Mouse (Mus musculus) forebrain, embryonic 14.5 days (tissue): Measurements from ENCODE around the gene Zfp672. TPM values are rescaled to one million over a fixed set of nuclear protein-coding genes. Genes with fewer than 3 reads are reported as not detected.

Experiments
- ATAC-seq: fragments of 200-750 bp; cut with Nextera tagmentation; 2 replicates; pipeline ENCODE4 v1.8.0; 2017; ENCODE audit warnings: mild to moderate bottlenecking, moderate library complexity
- DNase-seq: peaks from one replicate; pipeline ENCODE4 v3.0.0-alpha.2; 2015; ENCODE audit warnings: low spot score
- H3K27ac ChIP-seq: fragments of 300-500 bp; sonication (generic); 2 replicates; pipeline ENCODE4 v1.5.1; 2014; ENCODE audit warnings: low read depth, mild to moderate bottlenecking, control low read depth, low read length, moderate library complexity
- H3K27me3 ChIP-seq: fragments of 300-500 bp; sonication (generic); replicated peaks from 2 replicates; pipeline ENCODE4 v1.6.1; 2014; ENCODE audit warnings: low read length, control low read depth, mixed read lengths; ENCODE audit not compliant: control insufficient read depth, insufficient read depth
- H3K36me3 ChIP-seq: fragments of 300-500 bp; sonication (generic); 2 replicates; pipeline ENCODE4 v1.6.1; 2014; ENCODE audit warnings: low read length, control low read depth; ENCODE audit not compliant: control insufficient read depth, insufficient read depth
- H3K4me1 ChIP-seq: fragments of 300-500 bp; sonication (generic); 2 replicates; pipeline ENCODE4 v1.6.1; 2014; ENCODE audit warnings: antibody characterized with exemption, low read length, control low read depth; ENCODE audit not compliant: control insufficient read depth, insufficient read depth
- H3K4me2 ChIP-seq: fragments of 300-500 bp; sonication (generic); 2 replicates; pipeline ENCODE4 v1.6.1; 2014; ENCODE audit warnings: mild to moderate bottlenecking, control low read depth, low read length
- H3K4me3 ChIP-seq: fragments of 300-500 bp; sonication (generic); 2 replicates; pipeline ENCODE4 v1.5.1; 2014; ENCODE audit warnings: low read depth, low read length, control low read depth
- H3K9ac ChIP-seq: fragments of 300-500 bp; sonication (generic); 2 replicates; pipeline ENCODE4 v1.6.1; 2014; ENCODE audit warnings: mild to moderate bottlenecking, low read length, control low read depth, moderate library complexity
- H3K9me3 ChIP-seq: fragments of 300-500 bp; sonication (generic); replicated peaks from 2 replicates; pipeline ENCODE4 v1.6.1; 2016; ENCODE audit warnings: low read length, control low read depth, mixed read lengths; ENCODE audit not compliant: control insufficient read depth
- WGBS: fragments of 180-500 bp; shearing (Covaris S2); extraction: QIAGEN DNeasy Blood & Tissue Kit; methylation state at CpG from one replicate; pipeline ENCODE4 v1.1.7; 2014; 5-methylcytosine and 5-hydroxymethylcytosine counted together
- polyA plus RNA-seq: library from polyadenylated mRNA; unstranded; fragments of >200 nt; fragmentation: Nextera tagmentation; extraction: Ambion mirVana; gene quantifications from 2 replicates; pipeline ENCODE4 v1.2.1, GENCODE M21; 2014

Zfp672 gene
- polyA plus RNA-seq, 1 experiment from 2014 or later, result 38.8 TPM

GRCm38 (mm10) chr11:58334746-58335145 lies 4.6 kb upstream of the Zfp672 start:
- WGBS, result 88% methylated on average over 3 of the region's 3 CpGs
- peaks cover 15% of the 10 kb centered on the region for H3K4me1 ChIP-seq
- no peak overlapping the region for H3K27ac ChIP-seq
- peaks cover 52% of the 10 kb centered on the region for H3K36me3 ChIP-seq
- ATAC-seq (no peak), DNase-seq (no peak)
- H3K4me3 ChIP-seq, result no peak overlapping the region
- H3K27me3 ChIP-seq, result no peaks in the 10 kb centered on the region
- no peak overlapping the region for H3K4me2 ChIP-seq
- no peaks in the 10 kb centered on the region for H3K9me3 ChIP-seq
- H3K9ac ChIP-seq, result no peak overlapping the region

GRCm38 (mm10) chr11:58331546-58331945 lies 1.4 kb upstream of the Zfp672 start:
- no peak for DNase-seq
- peak overlapping the region; percentile 90 for H3K4me2 ChIP-seq
- no peaks in the 10 kb centered on the region for H3K9me3 ChIP-seq
- H3K27ac ChIP-seq, result no peak overlapping the region
- H3K9ac ChIP-seq, result peak overlapping the region; percentile 77
- no peak for ATAC-seq
- H3K36me3 ChIP-seq, result peaks cover 37% of the 10 kb centered on the region
- peak overlapping the region; percentile 86 for H3K4me3 ChIP-seq
- H3K4me1 ChIP-seq, result peaks cover 23% of the 10 kb centered on the region
- H3K27me3 ChIP-seq, result no peaks in the 10 kb centered on the region
- WGBS, result 91% methylated on average over 6 of the region's 6 CpGs

- peaks cover 34% of the 10 kb centered on the region for H3K36me3 ChIP-seq
- H3K27me3 ChIP-seq, result no peaks in the 10 kb centered on the region
- no peaks in the 10 kb centered on the region for H3K9me3 ChIP-seq
- H3K27ac ChIP-seq, result no peak overlapping the region
- H3K4me1 ChIP-seq, result peaks cover 23% of the 10 kb centered on the region
- H3K4me3 ChIP-seq, result peak overlapping the region; percentile 86
- ATAC-seq (no peak), DNase-seq (no peak)
- H3K4me2 ChIP-seq, result peak overlapping the region; percentile 90
- H3K9ac ChIP-seq, result peak overlapping the region; percentile 77
- 26% methylated on average over 10 of the region's 10 CpGs for WGBS
Observed at GRCm38 (mm10) chr11:58331149-58331495, 983 bp upstream of the Zfp672 start.

GRCm38 (mm10) chr11:58329906-58330275 lies 248 bp downstream of the Zfp672 start:
- Histone ChIP-seq H3K4me1 (peaks cover 23% of the 10 kb centered on the region), H3K27ac (peak overlapping the region; percentile 60; the same call in 1 of the 2 replicates), H3K4me3 (peak overlapping the region; percentile 86), H3K9me3 (no peaks in the 10 kb centered on the region), H3K36me3 (peaks cover 30% of the 10 kb centered on the region), H3K9ac (peak overlapping the region; percentile 77), H3K27me3 (no peaks in the 10 kb centered on the region), H3K4me2 (peak overlapping the region; percentile 90)
- DNase-seq (no peak), ATAC-seq (peak; percentile 35)
- 0% methylated on average over 21 of the region's 21 CpGs for WGBS

GRCm38 (mm10) chr11:58326781-58327180 lies 3.4 kb downstream of the Zfp672 start:
- WGBS, result 94% methylated on average over 3 of the region's 3 CpGs
- Histone ChIP-seq H3K9me3 (no peaks in the 10 kb centered on the region), H3K36me3 (peaks cover 11% of the 10 kb centered on the region), H3K27me3 (no peaks in the 10 kb centered on the region), H3K4me2 (no peak overlapping the region), H3K4me3 (no peak overlapping the region), H3K9ac (no peak overlapping the region), H3K27ac (no peak overlapping the region), H3K4me1 (peaks cover 31% of the 10 kb centered on the region)
- ATAC-seq, result no peak
- no peak for DNase-seq

- Histone ChIP-seq H3K9me3 (no peaks in the 10 kb centered on the region), H3K36me3 (peaks cover 18% of the 10 kb centered on the region), H3K9ac (no peak overlapping the region), H3K4me3 (no peak overlapping the region), H3K4me2 (no peak overlapping the region), H3K27ac (no peak overlapping the region), H3K4me1 (peaks cover 25% of the 10 kb centered on the region), H3K27me3 (no peaks in the 10 kb centered on the region)
- 85% methylated on average over 3 of the region's 3 CpGs for WGBS
- DNase-seq (no peak), ATAC-seq (no peak)
Observed at GRCm38 (mm10) chr11:58324614-58325229, 5.4 kb downstream of the Zfp672 start.

- H3K9me3 ChIP-seq, result no peaks in the 10 kb centered on the region
- DNase-seq, result no peak
- 13% methylated on average over 24 of the region's 24 CpGs for WGBS
- peak overlapping the region; percentile 77 for H3K4me3 ChIP-seq
- H3K4me2 ChIP-seq, result peak overlapping the region; percentile 86
- H3K36me3 ChIP-seq, result peaks cover 25% of the 10 kb centered on the region
- ATAC-seq, result peak; percentile 27
- peaks cover 16% of the 10 kb centered on the region for H3K4me1 ChIP-seq
- no peaks in the 10 kb centered on the region for H3K27me3 ChIP-seq
- peak overlapping the region; percentile 75 for H3K27ac ChIP-seq
- H3K9ac ChIP-seq, result peak overlapping the region; percentile 91
Observed at GRCm38 (mm10) chr11:58323570-58324340, 6.4 kb downstream of the Zfp672 start.

- ATAC-seq, result peak; percentile 99
- H3K9me3 ChIP-seq, result no peaks in the 10 kb centered on the region
Observed at GRCm38 (mm10) chr11:58322824-58323569, 7.1 kb downstream of the Zfp672 start.

More at GRCm38 (mm10) chr11:58322824-58323569, 7.1 kb downstream of the Zfp672 start:
- Histone ChIP-seq H3K27me3 (no peaks in the 10 kb centered on the region), H3K4me1 (peaks cover 16% of the 10 kb centered on the region), H3K4me2 (peak overlapping the region; percentile 86), H3K36me3 (peaks cover 33% of the 10 kb centered on the region), H3K4me3 (peak overlapping the region; percentile 77), H3K27ac (peak overlapping the region; percentile 94), H3K9ac (peak overlapping the region; percentile 91)
- 0% methylated on average over 55 of the region's 63 CpGs for WGBS
- DNase-seq, result peak; percentile 96
